Comparison of ENCODE assay signal across 8 mouse cellular contexts in genomic region chr1:79857681-79858388, GRCm38 (mm10). TPM values are rescaled to one million over a fixed set of nuclear protein-coding genes. Genes with fewer than 3 reads are reported as not detected.
DNase-seq lines count a peak whose midpoint lies in the region; ATAC-seq and TF ChIP-seq lines count a peak whose summit lies in the region.

No protein-coding gene starts in this region.

- WGBS in forebrain, embryonic 16.5 days: 3% methylated on average over 32 of the region's 32 CpGs
- 5% methylated on average over 32 of the region's 32 CpGs for WGBS in liver, embryonic 12.5 days (ENCODE audit: insufficient replicate concordance)
- 5% methylated on average over 32 of the region's 32 CpGs for WGBS in stomach, embryonic 16.5 days

- H3K4me3 ChIP-seq in left cerebral cortex, adult 2 months: peak overlapping the region; percentile 77
- peak overlapping the region; percentile 81 for H3K4me3 ChIP-seq in brown adipose tissue, adult 24 weeks (ENCODE audit: insufficient read depth, low read depth, low read length)
- H3K4me3 ChIP-seq in forebrain, embryonic 16.5 days (replicated peaks; ENCODE audit: low read length): peak overlapping the region; percentile 60
- peak overlapping the region; percentile 50 for H3K4me3 ChIP-seq in liver, embryonic 12.5 days
- H3K4me3 ChIP-seq in stomach, embryonic 16.5 days (replicated peaks; ENCODE audit: low read length): peak overlapping the region; percentile 70

- H3K4me1 ChIP-seq in brown adipose tissue, adult 24 weeks (ENCODE audit: control insufficient read depth, insufficient read depth, insufficient read length, low read length): no peaks in the 10 kb centered on the region; the same call in 1 of the 2 replicates
- H3K4me1 ChIP-seq in forebrain, embryonic 16.5 days (replicated peaks; ENCODE audit: control insufficient read depth, insufficient read depth, low read length): peaks cover 19% of the 10 kb centered on the region
- H3K4me1 ChIP-seq in liver, embryonic 12.5 days: 0 out of 2 replicates have a peak, but pooled peaks cover 6% of the 10 kb centered on the region
- peaks cover 13% of the 10 kb centered on the region for H3K4me1 ChIP-seq in stomach, embryonic 16.5 days (ENCODE audit: control insufficient read depth, insufficient read depth, low read length)

- ATAC-seq in forebrain, embryonic 16.5 days: no peak; the same call in 1 of the 2 replicates
- peak; percentile 28 for ATAC-seq in liver, embryonic 12.5 days
- ATAC-seq in stomach, embryonic 16.5 days (ENCODE audit: insufficient read depth, low FRiP score): 0 out of 2 replicates have a peak, but pooled peaks have one; percentile 5
- ATAC-seq in erythroid progenitor cell, adult 5-6 weeks (replicated peaks; ENCODE audit: low FRiP score, poor library complexity, severe bottlenecking): no peak
- ATAC-seq in CD4-positive, CD25-positive, alpha-beta regulatory T cell, adult 4 months: no peak

- H3K9ac ChIP-seq in forebrain, embryonic 16.5 days (replicated peaks; ENCODE audit: low read depth, low read length): peak overlapping the region; percentile 56
- peak overlapping the region; percentile 43 for H3K9ac ChIP-seq in liver, embryonic 12.5 days
- H3K9ac ChIP-seq in stomach, embryonic 16.5 days (ENCODE audit: low read length): peak overlapping the region; percentile 79

- peak in 1 of 2 experiments; percentile 24 for DNase-seq in left cerebral cortex, adult 2 months (ENCODE audit: extremely low spot score in 1 of 2, low spot score in 2 of 2)
- DNase-seq in left cerebral cortex, adult 9 months (ENCODE audit: low spot score in 2 of 2): no peak

- no peaks in the 10 kb centered on the region for H3K9me3 ChIP-seq in forebrain, embryonic 16.5 days (ENCODE audit: control insufficient read depth, low read length)
- H3K9me3 ChIP-seq in liver, embryonic 12.5 days (replicated peaks): no peaks in the 10 kb centered on the region
- H3K9me3 ChIP-seq in stomach, embryonic 16.5 days (replicated peaks; ENCODE audit: control insufficient read depth, low read length): no peaks in the 10 kb centered on the region

- intact Hi-C loops in left cerebral cortex, adult 2 months (cut with DNase I): loop anchor here (2.0 kb wide), 1 partner anchor 33 kb away; no protein-coding TSS in a partner anchor

- peak overlapping the region; percentile 81 for H3K27ac ChIP-seq in left cerebral cortex, adult 2 months
- no peak overlapping the region for H3K27ac ChIP-seq in brown adipose tissue, adult 24 weeks (replicated peaks; ENCODE audit: low read depth, low read length)
- no peak overlapping the region for H3K27ac ChIP-seq in forebrain, embryonic 16.5 days (ENCODE audit: low read length)
- H3K27ac ChIP-seq in liver, embryonic 12.5 days: no peak overlapping the region
- no peak overlapping the region for H3K27ac ChIP-seq in stomach, embryonic 16.5 days (ENCODE audit: low read length)

- H3K27me3 ChIP-seq in forebrain, embryonic 16.5 days (replicated peaks; ENCODE audit: control insufficient read depth, insufficient read depth, low read length): peaks cover 26% of the 10 kb centered on the region
- peaks cover 68% of the 10 kb centered on the region for H3K27me3 ChIP-seq in liver, embryonic 12.5 days (replicated peaks)
- no peaks in the 10 kb centered on the region for H3K27me3 ChIP-seq in stomach, embryonic 16.5 days (ENCODE audit: control insufficient read depth, insufficient read depth, low read length)

- H3K4me2 ChIP-seq in forebrain, embryonic 16.5 days (ENCODE audit: low read length): peak overlapping the region; percentile 57
- H3K4me2 ChIP-seq in liver, embryonic 12.5 days: peak overlapping the region; percentile 76
- H3K4me2 ChIP-seq in stomach, embryonic 16.5 days (ENCODE audit: low read depth, low read length): peak overlapping the region; percentile 92

- no peak for TF ChIP-seq CTCF in left cerebral cortex, adult 2 months (IDR thresholded peaks at IDR 0.05)

- no peaks in the 10 kb centered on the region for H3K36me3 ChIP-seq in forebrain, embryonic 16.5 days (ENCODE audit: control insufficient read depth, insufficient read depth)
- H3K36me3 ChIP-seq in liver, embryonic 12.5 days: no peaks in the 10 kb centered on the region
- H3K36me3 ChIP-seq in stomach, embryonic 16.5 days (ENCODE audit: control insufficient read depth, insufficient read depth, low read length): no peaks in the 10 kb centered on the region

RNA-seq across cellular contexts. Expression of gene Serpine2, which starts 3.1 kb away (rescaled TPM):
- total RNA-seq in left cerebral cortex, adult 2 months (2021): 100 to 1,000 TPM; 134 to 141 TPM
- polyA plus RNA-seq in brown adipose tissue, adult 24 weeks (2012; ENCODE audit: insufficient read depth, insufficient read length, missing spikeins): 31.0 and 47.7 TPM in 2 replicates
- polyA plus RNA-seq in forebrain, embryonic 16.5 days (2015; fragmentation: Nextera tagmentation; extraction: Ambion mirVana): 65.2 and 82.0 TPM in 2 replicates
- 12.6 and 14.5 TPM in 2 replicates for polyA plus RNA-seq in liver, embryonic 12.5 days (2016; fragmentation: Nextera tagmentation; extraction: Ambion mirVana)
- 88.1 and 96.3 TPM in 2 replicates for polyA plus RNA-seq in stomach, embryonic 16.5 days (2015; fragmentation: Nextera tagmentation; extraction: Ambion mirVana)
- total RNA-seq in erythroid progenitor cell, adult 5-6 weeks (2015; ENCODE audit: low replicate concordance): 9.0 and 9.6 TPM in 2 replicates
- 4.9 and 7.4 TPM in 2 replicates for total RNA-seq in erythroid progenitor cell, adult 5-6 weeks (2017; ENCODE audit: low replicate concordance)
- 1 to 10 TPM; 1.7 to 2.8 TPM for polyA plus RNA-seq in CD4-positive, CD25-positive, alpha-beta regulatory T cell, adult 4 months (2017; shearing (Covaris generic))

Comparison
In these comparisons a context has a peak if more than half of its experiments do, and no peak if none do; other contexts are left out.
1. ATAC-seq: peak in liver, embryonic 12.5 days (single experiment) and stomach, embryonic 16.5 days (single experiment); none in forebrain, embryonic 16.5 days (single experiment), erythroid progenitor cell, adult 5-6 weeks (single experiment) and CD4-positive, CD25-positive, alpha-beta regulatory T cell, adult 4 months (single experiment).
2. Peak in every context shown above with its lines, with median percentiles within 50 percentile points of each other: H3K4me3 ChIP-seq, H3K4me2 ChIP-seq and H3K9ac ChIP-seq.